Mouse (Mus musculus) cerebellum, adult 11-12 months (tissue): ENCODE data around the gene Ppl.

ENCODE experiments used
- DNase-seq: peaks from one replicate; pipeline ENCODE4 v3.0.0; 2022

Ppl gene

GRCm38 (mm10) chr16:5123476-5123875, 8.7 kb downstream of the Ppl start:
- DNase-seq = no peak

- DNase-seq = no peak
Measured at GRCm38 (mm10) chr16:5119845-5120244, 12.4 kb downstream of the Ppl start.

GRCm38 (mm10) chr16:5119385-5119784, 12.8 kb downstream of the Ppl start:
- DNase-seq = no peak

- DNase-seq = no peak
Measured at GRCm38 (mm10) chr16:5113582-5113981, 18.6 kb downstream of the Ppl start.

GRCm38 (mm10) chr16:5113002-5113550, 19.1 kb downstream of the Ppl start:
- DNase-seq = no peak

DNA sequence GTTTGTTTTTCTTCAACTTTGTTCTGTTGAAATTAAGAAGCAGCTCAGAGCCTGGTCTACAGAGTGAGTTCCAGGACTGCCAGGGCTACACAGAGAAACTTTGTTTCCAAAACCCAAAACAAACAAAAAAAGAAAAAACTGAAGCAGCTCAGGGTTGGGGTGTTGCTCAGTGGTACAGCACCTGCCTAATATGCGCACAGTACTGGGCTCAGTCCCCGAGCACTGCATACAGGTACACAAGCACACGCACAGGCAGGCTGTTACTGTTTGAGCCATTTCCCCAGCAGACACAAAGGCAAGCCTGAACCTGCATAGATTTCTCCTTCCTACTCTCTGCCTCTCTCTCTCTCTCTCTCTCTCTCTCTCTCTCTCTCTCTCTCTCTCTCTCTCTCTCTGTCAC, 21.2 kb downstream of the Ppl start:
- DNase-seq = no peak

- no peak for DNase-seq
Measured at GRCm38 (mm10) chr16:5109877-5110276, 22.3 kb downstream of the Ppl start.

GRCm38 (mm10) chr16:5101000-5101399, 31.2 kb downstream of the Ppl start:
- peak; percentile 86 for DNase-seq

DNA sequence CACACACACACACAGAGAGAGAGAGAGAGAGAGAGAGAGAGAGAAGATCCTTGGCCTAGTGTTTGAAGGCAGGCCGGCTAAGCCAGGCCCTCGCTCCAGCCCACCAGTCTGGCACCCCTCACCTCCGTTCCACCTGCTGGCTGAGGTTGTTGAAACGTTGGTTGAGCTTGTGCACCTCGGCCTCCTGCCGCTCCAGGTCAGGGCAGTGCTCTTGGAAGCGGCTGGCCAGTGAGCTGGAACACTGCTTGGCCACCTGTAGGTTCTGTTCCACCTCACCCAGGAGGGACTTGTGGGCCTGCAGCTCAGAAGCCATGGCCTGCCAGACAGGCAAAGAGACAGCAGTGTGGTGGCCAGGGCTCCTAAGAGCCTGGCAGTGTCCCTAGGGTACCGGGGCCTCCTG, 35.7 kb downstream of the Ppl start:
- DNase-seq = no peak

DNA sequence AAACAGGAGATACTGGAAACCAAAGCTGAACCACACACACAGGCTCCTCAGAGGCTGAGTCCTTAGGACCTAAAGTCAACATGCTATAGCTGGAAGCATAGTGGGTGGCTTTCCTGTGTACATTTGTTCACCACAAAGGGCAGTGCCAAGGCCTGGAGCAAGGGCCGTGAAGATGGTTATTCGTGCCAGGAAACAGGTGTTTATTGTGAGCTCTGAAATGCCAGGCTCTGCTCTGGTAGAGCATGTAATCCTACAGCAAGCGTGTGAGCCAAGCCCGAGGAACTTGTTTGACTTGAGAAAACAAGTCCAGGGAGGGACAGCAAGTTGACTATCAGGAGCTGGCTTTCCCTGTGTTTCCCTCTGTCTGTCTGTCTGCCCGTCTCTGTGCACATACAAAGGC, 38.9 kb downstream of the Ppl start:
- DNase-seq = no peak

GRCm38 (mm10) chr16:5089021-5089420, 43.2 kb downstream of the Ppl start:
- no peak for DNase-seq

DNA sequence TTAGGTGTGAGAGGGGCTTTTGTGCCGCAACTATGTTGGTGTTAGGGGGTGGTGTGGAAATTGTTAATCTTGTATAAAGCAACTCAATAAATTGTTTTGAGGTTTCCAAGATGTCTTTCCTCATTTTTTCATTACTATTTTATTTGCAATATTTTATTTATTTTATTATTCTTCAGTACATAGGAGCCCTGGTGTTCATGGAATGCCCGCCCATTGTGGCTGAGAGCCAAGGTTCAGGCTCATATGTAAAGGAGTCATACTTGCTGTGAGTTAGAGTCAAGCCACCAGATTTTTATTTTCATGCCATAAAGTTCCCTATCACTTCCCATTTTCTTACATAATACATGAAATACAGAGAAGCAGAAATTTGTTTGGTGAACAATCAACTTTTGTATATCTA, 46.0 kb downstream of the Ppl start:
- DNase-seq = no peak

GRCm38 (mm10) chr16:5085196-5085595, 47.0 kb downstream of the Ppl start:
- no peak for DNase-seq

DNA sequence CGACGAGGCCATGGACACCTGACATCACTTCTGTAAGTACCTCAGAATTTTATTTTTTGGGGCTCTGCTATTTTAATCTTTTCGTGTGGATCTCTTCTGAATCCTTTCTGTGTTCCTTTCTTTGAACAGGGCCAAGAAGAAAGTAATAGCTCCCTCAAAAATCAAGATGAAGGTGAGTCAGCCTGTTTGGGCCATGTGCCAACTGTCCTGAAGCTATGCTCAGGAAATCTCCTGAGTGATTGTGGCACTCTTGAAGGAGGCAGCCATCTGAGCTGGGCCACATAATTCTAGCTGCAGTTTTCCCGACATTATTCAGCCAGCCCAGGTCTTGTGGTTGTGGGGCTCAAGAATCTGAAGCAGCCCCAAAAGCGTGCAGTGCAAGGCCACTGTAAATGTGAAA, 57.9 kb downstream of the Ppl start:
- no peak for DNase-seq

- DNase-seq = no peak
Measured at GRCm38 (mm10) chr16:5071974-5072373, 60.2 kb downstream of the Ppl start.

DNA sequence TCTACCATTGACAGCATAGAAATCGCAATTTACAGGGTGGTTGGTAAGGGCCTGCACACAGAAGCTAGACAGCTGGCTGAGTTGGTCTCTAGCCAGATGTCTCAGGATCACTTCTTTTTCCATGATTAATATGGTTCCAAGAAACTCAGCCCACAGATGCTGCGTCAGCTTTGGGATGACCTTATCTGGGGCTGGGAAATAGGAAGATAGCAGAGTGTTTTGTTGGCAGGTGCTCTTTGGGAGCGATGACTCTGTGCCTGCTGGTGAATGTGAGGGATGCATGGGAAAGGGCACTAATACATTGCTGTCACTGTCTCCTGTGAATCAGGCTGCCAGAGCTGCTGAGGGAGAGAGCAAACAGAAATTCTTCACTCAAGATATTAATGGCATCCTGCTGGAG, 61.9 kb downstream of the Ppl start:
- DNase-seq = peak; percentile 32

- DNase-seq = no peak
Measured at GRCm38 (mm10) chr16:5063472-5063871, 68.7 kb downstream of the Ppl start.

DNA sequence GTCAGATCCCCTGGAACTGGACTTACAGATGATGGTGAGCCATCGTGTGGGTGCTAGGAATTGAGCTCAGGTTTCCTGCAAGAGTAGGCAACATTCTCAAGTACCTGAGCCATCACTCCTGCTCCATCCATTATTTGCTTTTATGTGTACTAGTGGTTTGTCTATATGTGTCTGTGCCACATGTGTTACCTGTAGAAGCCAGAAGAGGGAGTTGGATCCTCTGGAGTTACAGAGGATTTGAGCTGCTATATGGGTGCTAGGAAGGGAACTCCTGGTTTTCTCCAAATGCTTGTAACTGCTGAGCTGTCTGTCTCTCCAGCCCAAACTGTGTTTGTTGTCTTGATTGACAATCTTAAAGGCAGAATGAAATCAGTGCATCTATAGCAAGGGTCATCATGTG, 74.1 kb downstream of the Ppl start:
- DNase-seq = no peak

DNA sequence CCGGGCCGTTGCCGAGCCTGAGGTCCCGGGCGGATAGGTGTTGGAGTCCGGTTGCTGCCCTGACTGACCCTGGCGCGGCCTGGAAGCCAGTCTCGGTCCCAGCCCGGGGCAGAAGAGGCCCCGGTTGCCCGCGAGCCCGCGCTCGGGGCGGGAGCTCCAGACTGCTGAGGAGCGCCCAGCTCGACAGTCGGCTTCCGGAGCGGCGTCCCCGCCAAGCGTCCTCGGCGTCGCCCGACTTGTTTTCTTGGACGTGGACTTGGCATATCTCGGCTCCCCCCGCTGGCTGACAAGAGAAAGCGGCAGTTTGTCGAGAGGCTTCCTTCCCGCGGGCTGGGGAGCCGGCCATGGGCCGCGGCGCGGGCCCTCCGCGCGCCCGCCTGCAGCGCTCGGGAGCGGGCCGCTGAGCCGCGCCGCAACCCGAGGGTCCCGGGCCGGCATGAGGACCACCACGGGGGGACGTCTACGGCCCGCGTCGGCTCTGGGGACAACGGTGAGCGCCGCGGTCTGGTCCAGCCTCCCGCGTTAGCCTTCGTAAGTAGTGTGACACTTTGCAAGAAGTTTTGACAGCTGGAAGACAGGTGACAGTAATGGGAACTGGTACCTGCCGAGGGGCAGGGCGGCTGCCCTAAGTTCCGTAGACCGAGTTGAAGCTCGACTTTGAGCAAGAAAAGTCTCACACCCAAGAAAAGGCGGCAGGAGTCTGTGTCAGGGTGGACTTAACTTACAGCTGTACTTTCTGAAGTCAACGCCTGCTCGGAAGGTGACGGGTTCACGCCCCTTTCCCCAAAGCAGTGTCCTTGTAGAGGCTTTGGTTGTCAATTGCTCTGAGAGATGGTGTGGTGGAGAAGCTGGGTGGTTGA, 81.7 kb downstream of the Ppl start:
- peak; percentile 83 for DNase-seq

- DNase-seq = peak; percentile 100
Measured at GRCm38 (mm10) chr16:5049774-5050234, 82.4 kb downstream of the Ppl start, which contains the start of the genes Glyr1 and Ubn1. TSS of gene Glyr1 (minus strand) at chr16:5049863. TSS of gene Ubn1 (plus strand) at chr16:5050057.

DNA sequence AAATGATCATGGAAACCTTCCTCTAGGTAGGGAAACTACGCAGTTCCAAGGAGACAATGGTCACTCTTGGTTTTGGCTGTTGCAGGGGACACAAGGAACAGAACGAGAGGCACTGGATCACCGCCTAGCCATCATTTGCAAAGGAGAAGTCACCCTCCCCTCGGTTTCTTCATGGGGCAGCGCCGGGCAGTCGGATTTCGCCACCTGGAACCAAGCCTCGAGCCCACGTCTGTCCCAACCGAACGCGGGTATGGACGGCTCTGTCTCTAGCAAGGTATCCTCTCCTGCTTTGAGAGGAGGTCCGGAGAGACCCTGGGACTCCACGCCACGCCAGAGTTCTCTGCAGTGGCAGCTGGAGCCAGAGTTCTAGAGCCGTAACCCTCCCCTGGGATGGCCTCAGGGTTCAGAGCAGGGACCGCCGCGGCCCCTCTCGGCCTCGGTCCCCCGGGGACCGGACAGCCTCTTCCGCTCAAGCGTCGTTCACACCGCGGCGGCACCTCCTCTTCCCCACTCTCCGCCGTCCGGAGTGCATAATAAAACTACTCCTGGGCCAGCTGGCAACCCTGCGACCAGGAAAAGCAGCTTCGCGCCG, 82.9 kb downstream of the Ppl start:
- DNase-seq = no peak

GRCm38 (mm10) chr16:5045322-5045721, 86.9 kb downstream of the Ppl start:
- DNase-seq = no peak

GRCm38 (mm10) chr16:5036649-5037234, 95.5 kb downstream of the Ppl start:
- no peak for DNase-seq
